Mouse (Mus musculus) urinary bladder, adult 18-20 months (tissue): ENCODE measurements around the gene Myl6.
"Not testable (repeated sequence)": the region's sequence is repeated elsewhere in the genome, so short reads cannot be mapped to it uniquely, and the experiment has no call there.

ENCODE experiments used
- DNase-seq, 2 experiments: peaks; one replicate each; pipeline ENCODE4 v3.0.0; 2022; ENCODE audit warnings: low spot score in 2 of 2, mixed read lengths in 2 of 2

Gene Myl6

DNA sequence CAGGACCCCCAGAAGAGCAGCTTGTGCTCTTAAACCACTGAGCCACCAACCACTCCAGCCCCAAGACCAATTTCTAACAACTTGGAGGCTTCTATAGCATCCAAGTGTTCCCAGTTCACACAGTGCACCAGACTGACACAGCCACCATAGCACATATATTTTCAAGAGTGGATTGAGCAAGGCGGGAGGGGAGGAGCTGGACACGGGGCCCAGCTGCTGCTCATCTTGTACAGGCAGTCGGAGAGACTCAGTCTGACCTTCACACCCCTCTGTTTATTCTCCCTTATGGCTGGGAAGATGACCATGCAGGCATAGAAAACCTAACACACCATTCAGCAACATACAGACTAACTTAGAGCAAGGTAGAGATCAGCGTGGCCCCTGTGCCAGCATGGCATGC, 15.9 kb upstream of the Myl6 start:
- no peak for DNase-seq

DNA sequence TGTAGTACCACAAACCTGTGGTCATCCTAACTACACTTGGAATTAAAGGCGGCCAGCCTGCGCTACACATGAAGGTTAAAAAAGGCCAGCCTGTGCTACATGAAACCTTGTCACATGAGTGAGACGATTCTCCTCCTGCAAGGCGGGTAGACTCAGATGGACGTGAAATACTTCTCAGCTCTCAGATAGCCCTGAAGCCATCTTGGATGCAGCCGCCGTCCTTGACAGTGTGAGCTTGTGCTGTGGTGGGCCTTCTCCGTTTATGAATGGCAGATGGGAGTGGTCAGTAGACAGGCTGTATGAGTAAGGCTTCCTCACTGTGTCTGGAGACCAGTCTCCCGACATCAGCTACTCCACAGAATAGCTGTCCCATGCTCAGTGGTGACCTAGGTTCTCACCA, 15.3 kb upstream of the Myl6 start:
- no peak for DNase-seq

DNA sequence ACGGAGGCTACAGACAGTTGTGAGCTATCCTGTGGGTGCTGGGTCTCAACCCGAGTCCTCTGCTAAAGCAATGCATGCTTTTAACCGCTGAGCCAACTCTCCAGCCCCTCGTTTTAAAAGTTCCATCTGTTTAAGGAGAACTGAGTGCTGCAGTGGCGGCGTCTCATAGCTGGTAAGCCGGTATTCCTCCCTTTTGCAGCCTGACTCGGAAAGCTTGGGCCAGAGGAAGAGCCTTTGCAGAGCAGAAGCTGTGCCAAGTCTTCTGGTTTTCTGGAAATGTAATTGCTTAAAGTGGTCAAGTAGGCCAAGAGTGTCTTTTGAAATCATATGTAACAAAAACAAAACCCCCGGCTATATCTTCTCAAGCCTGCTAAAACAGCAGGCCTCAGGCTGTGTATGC, 14.3 kb upstream of the Myl6 start:
- DNase-seq: no peak

GRCm38 (mm10) chr10:128505974-128506373, 12.0 kb upstream of the Myl6 start:
- no peak for DNase-seq

GRCm38 (mm10) chr10:128505371-128505667, 11.4 kb upstream of the Myl6 start:
- DNase-seq: not testable (repeated sequence)

- DNase-seq: no peak
These were observed 10.9 kb upstream of the Myl6 start for GRCm38 (mm10) chr10:128504641-128505370.

DNA sequence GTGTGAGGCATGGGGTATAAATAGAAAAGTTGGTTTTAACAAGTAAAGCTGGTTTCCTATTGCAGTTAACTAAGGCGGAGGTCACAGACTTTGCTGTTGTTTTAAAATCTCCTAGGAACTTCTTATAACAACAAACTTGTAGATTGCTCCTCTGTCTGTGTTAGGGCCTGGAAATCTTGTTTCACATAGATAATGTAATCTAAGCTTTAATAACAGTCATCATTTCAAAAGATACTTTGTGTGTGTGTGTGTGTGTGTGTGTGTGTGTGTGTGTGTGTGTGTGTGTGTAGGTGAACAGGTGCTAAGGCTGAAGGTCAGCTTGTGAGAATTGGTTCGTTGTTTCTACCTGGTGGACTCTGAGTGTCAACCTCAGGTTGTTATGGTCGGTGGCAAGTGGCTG, 10.1 kb upstream of the Myl6 start:
- no peak for DNase-seq

DNA sequence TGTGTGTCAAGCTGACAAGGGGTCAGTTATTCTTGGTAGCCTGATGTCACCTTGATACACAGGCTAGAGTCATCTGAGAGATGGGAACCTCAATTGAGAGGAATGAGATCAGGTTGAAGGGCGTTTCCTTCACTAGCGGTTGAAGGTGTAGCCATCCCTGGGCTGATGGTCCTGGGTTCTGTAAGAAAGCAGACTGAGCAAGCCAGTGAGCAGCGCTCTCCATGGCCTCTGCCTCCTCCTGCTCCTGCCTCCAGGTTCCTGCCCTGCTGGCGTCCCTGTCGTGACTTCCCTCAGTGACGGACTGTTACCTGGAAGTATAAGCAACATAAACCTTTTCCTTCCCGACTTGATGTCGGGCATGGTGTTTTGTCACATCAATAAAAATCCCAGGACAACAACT, 9.6 kb upstream of the Myl6 start:
- DNase-seq: no peak

- DNase-seq: no peak
These were observed 8.4 kb upstream of the Myl6 start for GRCm38 (mm10) chr10:128502341-128502740.

- peak; percentile 56 to 57 for DNase-seq
These were observed 5.2 kb upstream of the Myl6 start for GRCm38 (mm10) chr10:128499116-128499671.

GRCm38 (mm10) chr10:128498590-128498989, 4.6 kb upstream of the Myl6 start, which contains the start of gene Myl6b:
Gene Myl6b (minus strand): TSS chr10:128498685.
- peak; percentile 87 to 94 for DNase-seq

DNA sequence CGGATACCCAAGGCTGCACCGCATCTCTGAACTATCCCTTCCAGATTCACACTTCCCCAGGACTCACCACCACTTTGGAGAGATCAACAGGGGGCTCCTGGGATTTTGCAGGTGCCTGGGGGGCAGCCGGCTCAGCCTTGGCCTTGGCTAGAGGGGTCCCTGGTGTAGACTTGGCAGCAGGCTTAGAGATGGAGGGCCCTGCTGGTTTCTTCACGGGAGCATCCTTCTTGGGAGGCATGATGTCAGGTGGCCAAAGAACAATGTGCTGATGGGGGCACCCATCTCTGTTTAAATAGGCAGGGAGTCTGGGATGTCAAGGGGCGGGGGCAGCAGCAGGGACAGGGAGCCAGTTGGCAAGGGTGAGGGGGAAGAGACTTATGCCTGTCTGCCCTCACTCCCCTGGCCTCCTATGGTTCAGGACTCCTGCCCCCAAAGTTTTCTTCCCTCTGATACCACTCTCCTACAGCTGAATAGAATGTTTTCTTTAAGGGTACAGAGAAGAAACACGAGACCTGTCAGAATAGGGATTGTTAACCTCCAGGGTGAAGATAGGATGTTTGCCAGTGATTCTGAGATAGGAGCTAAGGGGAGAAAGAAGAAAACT, 3.3 kb upstream of the Myl6 start:
- no peak for DNase-seq

DNA sequence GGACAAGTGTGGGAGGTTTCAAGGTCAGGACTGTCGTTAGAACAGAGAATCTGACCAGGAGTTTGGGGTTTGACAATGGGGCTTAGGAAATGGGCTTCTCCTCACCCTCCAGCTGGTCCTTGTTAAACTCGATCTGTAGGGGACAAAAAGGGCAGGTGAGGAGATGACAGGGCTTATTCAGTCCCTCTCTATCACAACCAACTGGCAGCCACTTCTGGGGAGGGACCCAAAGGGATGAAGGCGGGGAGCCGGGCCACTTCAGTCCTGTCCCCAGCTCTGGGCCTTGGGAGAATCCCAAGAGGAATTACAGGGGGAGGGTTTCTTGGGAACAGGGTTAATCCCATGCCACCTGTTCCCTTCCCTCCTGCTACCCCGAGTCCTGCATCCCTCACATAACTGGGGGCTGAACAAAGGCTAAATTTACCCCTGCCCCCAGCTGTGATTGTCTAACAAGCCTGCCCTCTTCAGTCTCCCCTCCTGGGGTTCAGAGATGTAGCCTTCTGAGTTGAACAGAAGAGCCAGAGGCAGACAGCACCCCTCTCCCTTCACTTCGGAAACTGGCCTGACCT, 2.6 kb upstream of the Myl6 start:
- DNase-seq: no peak

DNA sequence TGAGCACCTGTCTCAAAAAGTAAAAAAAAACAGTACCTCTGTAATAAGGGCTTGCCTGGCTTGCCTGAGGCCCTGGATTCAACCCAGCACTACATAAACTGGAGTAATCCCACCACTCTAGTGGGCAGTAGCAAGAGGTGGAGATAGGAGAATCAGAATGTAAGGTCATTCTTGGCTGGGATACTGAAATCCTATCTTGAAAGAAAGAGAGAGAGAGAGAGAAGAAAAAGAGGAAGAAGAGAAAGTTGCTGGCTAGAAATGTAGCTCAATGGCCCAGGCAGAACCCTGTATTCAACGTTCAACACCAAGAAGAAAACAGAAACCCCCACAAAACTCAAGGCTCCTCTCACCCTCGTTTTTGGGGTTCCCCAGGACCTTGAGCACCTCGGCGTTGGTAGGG, 2.0 kb upstream of the Myl6 start:
- DNase-seq: no peak

GRCm38 (mm10) chr10:128495270-128495669, 1.3 kb upstream of the Myl6 start:
- DNase-seq: no peak

DNA sequence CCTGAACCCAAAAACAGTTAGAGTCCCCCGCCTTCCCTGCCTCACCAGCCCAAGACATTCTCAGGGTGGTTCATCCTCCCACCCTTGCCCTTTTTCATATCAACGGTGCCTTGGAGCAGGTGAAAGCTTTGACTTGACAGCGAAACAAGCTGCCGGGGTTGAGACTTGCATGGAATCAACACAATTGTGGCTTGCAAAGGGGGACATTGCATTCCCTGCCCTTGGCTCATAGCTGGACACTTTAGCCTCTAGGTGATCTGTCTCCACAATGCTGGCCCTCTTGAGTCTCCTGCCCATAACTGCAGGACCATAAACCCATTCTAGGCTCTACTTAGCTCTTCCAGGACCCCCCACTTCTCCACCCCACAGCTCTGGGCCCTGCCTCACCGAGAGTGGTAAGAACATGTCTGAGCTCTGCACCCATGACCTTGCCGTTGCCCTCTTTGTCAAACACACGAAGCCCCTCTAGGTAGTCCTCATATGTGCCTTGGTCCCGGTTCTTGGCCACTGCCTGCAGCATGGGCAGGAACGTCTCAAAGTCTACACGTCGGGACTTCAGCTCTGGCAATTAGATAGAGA, 811 bp upstream of the Myl6 start:
- no peak for DNase-seq

DNA sequence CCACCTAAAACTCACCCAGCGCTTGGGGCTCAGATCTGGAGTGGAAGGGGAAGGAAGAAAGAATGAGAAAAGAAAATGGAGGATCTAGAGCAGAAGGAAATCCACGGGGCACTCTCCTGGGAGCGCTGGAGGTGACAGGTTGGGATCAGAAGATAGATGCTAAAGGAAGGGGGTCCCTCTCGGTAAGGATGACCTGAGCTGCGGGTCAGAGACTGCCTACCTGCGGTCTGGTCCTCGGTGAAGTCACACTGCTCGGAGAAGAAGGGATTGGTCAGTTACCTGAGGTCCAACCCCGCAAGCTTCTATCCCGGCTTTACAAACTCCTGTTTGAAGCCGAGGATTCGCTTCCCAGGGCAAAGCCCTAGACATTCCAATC, 638 bp downstream of the Myl6 start:
- no peak for DNase-seq

DNA sequence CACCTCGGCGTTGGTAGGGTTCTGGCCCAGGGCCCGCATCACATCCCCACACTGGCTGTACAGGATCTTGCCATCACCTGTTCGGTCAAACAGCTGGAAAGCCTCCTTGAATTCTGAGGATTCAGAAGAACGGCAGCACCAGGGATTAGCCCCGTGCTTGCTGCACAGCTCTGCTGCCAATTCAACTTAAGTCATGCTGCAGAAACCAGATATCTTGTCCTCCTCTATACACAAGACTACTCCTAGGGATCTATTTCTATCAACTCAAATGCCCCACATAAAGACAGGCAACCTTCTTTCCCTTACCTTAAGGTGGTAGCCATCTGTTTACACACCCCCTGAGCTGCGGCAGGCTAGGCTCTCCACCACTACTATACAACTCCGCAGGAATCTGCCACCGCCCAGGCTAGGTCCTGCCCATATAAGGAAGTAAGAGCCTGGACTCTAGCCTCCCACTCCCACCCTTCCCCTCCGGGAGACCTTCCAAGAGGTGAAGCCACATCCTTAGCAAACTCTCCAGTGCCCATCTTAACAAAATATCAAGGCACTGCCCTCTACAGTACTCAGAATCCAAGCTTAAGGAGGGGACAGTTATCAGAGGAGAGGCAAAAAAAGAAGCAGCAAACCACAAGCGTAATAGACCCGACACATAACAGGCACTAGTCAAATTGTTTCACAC, 1.2 kb downstream of the Myl6 start:
- DNase-seq: peak in 1 of 2 experiments; percentile 76

DNA sequence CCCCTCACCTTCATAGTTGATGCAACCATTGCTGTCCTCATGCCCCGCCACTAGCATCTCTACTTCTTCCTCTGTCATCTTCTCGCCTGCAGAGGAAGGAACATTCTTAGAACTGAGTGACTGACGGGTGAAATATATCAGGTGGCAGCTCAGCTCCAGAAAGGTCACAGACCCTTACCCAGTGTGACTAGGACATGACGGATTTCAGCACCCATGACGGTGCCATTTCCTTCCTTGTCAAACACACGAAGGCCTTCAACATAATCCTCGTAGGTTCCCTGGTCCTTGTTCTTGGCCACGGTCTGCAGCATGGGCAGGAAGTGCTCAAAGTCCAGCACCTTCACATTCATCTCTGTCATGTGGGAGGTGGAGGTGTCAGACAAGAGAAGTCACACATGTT, 1.9 kb downstream of the Myl6 start:
- not testable (repeated sequence) for DNase-seq

DNA sequence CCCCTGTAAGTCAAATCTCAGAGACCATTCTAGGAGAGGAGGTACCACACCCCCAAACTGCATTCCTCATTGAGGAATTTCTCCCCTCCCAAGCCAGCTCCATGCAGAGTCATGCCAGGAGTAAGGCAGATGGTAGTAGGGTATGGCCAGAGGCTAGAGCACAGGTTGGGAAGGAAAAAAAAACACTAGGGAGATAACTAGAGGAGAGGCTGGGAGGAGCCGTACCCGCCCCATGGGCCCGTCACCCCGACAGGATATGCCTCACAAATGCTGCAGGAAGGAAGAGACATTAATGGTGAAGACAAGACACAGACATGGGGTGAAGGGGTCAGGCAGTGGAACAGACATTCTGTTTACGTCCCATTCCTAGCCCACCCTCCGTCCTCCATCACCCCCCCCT, 2.5 kb downstream of the Myl6 start:
- no peak for DNase-seq

- DNase-seq: no peak
These were observed 3.0 kb downstream of the Myl6 start for GRCm38 (mm10) chr10:128490912-128491311.

DNA sequence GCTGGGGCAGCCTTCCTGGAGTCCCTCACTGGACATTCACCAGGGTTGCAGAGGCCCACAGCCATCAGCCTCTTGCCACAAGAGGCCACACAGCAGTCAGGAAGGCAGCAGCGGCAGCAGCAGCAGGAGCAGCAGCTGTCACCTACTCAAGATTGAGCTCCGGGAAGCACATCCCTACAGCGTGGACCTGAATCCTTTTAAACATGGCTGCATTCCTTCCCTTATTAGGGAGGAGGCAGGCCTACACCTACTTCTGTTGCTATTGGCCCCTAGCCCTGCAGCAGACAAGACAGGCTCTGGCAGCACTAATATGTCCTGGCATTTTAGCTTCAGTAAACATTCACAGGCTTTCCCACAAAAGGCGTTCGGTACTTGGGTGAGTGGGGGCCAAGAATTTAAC, 3.7 kb downstream of the Myl6 start:
- no peak for DNase-seq
